Mouse (Mus musculus): Measurements from ENCODE around the gene Cyb561d2.

DNA sequence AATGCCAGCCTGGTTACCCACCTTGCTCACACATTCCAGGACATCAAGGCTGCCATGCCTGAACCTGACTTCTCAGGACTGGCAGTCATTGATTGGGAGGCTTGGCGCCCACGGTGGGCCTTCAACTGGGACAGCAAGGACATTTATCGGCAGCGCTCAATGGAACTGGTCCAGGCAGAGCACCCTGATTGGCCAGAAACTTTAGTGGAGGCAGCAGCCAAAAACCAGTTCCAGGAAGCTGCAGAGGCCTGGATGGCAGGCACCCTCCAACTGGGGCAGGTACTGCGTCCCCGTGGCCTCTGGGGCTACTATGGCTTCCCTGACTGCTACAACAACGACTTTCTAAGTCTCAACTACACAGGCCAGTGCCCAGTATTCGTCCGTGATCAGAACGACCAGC is 35.9 kb upstream of the Cyb561d2 start:
- no peak for TF ChIP-seq CHD2 (IDR thresholded peaks at IDR 0.05; ENCODE audit: low read depth, low read length)
- TF ChIP-seq ZNF384 (IDR thresholded peaks at IDR 0.05; ENCODE audit: low read depth, low read length), result no peak
- TF ChIP-seq MAFK (IDR thresholded peaks at IDR 0.05; ENCODE audit: insufficient read depth, low read depth, low read length), result no peak

All from ES-E14 (cell line).